Mouse (Mus musculus): ENCODE data around the gene Mettl21a.

GRCm38 (mm10) chr1:64568206-64568605 is 48.8 kb downstream of the Mettl21a start:
- no peak for TF ChIP-seq CTCF (IDR thresholded peaks at IDR 0.05)
- TF ChIP-seq EP300 (IDR thresholded peaks at IDR 0.05) = no peak
